Mouse (Mus musculus): ENCODE measurements around the gene Slc2a8. TPM values are rescaled to one million over a fixed set of nuclear protein-coding genes. Genes with fewer than 3 reads are reported as not detected.

The Slc2a8 gene
- total and polyA plus RNA-seq, 3 experiments, result 7.4 to 16.0 TPM; not detected in 1

DNA sequence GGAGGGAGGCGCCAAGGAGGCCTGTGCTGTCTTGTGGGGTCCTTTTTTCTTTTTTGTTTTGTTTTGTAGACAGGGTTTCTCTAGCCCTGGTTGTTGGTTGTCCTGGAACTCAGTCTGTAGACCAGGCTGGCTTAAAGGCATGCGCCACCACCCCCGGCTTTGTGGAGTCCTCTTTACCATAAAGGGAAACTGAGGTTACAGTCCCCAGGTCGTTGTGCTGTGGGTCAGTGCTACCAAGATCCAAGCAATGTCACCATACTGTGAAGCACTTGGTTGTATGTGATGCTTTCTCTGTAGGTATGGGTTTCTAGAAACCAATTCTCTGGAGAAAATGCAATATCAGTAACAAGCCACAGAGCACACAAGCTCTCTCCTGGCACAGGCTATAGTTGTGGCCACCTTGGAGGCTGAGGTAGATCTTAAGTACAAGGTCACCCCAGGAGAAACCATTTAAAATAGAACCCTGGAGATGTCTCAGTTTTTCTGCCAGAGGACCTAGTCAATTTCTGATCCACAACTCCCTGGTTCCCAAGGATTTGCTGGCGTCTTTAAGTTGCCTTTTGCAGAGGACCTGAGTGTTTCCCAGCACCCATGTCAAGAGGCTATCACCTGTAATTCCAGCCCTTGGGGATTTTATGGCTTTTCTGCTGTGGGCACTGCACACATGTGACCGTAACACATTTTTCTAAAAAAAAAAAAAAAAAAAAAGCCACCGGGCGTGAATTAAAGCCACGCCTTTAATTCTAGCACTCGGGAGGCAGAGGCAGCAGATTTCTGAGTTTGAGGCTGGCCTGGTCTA lies 17.0 kb downstream of the Slc2a8 start (continued):
- TF ChIP-seq UBTF (IDR thresholded peaks at IDR 0.05; ENCODE audit: borderline replicate concordance, insufficient read depth, low read depth, low read length) (no peak), POLR2AphosphoS5 (IDR thresholded peaks at IDR 0.05; ENCODE audit: borderline replicate concordance, low read depth, low read length) (no peak), NRF1 (IDR thresholded peaks at IDR 0.05; ENCODE audit: insufficient read depth, low read depth, low read length, poor library complexity, severe bottlenecking) (no peak), USF2 (IDR thresholded peaks at IDR 0.05; ENCODE audit: borderline replicate concordance in 1 of 2, insufficient read depth in 1 of 2, low read depth in 1 of 2, low read length in 2 of 2) (no peak), RCOR1 (IDR thresholded peaks at IDR 0.05; ENCODE audit: low read depth, low read length) (no peak), GABPA (IDR thresholded peaks at IDR 0.05; ENCODE audit: low read depth, low read length) (no peak), MXI1 (IDR thresholded peaks at IDR 0.05; ENCODE audit: low read depth, low read length) (0 out of 2 replicates have a peak, but pooled peaks have one; percentile 44), ZC3H11A (IDR thresholded peaks at IDR 0.05; ENCODE audit: low read depth, low read length) (no peak), ETS1 (IDR thresholded peaks at IDR 0.05; ENCODE audit: low read depth, low read length) (no peak), SMC3 (IDR thresholded peaks at IDR 0.05; ENCODE audit: low read depth, low read length) (no peak; the same call in none of the 2 replicates), ZKSCAN1 (IDR thresholded peaks at IDR 0.05; ENCODE audit: low read depth, low read length) (no peak), MAZ (IDR thresholded peaks at IDR 0.05; ENCODE audit: low read depth, low read length) (no peak), POLR2AphosphoS2 (IDR thresholded peaks at IDR 0.05; ENCODE audit: low read length) (peak; percentile 95), ELF1 (IDR thresholded peaks at IDR 0.05; ENCODE audit: low read depth, low read length) (no peak), E2F4 (IDR thresholded peaks at IDR 0.05; ENCODE audit: borderline replicate concordance, low read depth, low read length) (no peak), ZNF384 (IDR thresholded peaks at IDR 0.05; ENCODE audit: low read depth, low read length) (peak; percentile 95), TBP (IDR thresholded peaks at IDR 0.05; ENCODE audit: low read depth, low read length) (no peak), SIN3A (IDR thresholded peaks at IDR 0.05; ENCODE audit: low read length) (0 out of 2 replicates have a peak, but pooled peaks have one; percentile 12), BHLHE40 (IDR thresholded peaks at IDR 0.05; ENCODE audit: borderline replicate concordance, low read depth, low read length) (no peak), CHD1 (IDR thresholded peaks at IDR 0.05; ENCODE audit: low read depth, low read length) (no peak; the same call in 1 of the 2 replicates), HCFC1 (IDR thresholded peaks at IDR 0.05; ENCODE audit: low read depth, low read length) (peak; percentile 42), MAX (IDR thresholded peaks at IDR 0.05; ENCODE audit: low read length) (no peak)

DNA sequence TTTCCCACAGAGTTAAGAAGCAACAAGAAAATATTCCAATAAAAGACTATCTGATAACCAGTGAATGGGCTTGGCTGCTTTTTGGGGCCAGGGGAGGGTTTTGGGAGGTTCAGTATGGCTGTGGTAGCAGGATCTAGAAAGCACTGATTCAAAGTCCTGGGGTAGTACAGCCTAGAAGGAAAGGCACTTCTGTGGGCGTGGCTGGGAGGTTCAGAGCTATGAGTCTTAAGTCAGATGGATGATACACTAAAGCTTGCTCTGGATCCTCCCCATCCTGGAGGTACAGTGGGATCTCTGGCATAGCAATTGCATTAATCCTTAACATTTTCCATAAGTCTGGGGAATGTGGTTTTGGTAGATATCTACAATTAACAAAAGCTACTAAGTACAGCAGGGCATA lies 17.9 kb downstream of the Slc2a8 start:
- peak; percentile 72 for DNase-seq (ENCODE audit: low read depth, low spot score)
- peak overlapping the region; percentile 91 for H3K9ac ChIP-seq (ENCODE audit: control insufficient read depth, low read depth, low read length, poor library complexity, severe bottlenecking)
- H3K36me3 ChIP-seq (ENCODE audit: control insufficient read depth in 1 of 2, insufficient read depth in 2 of 2, low read length in 2 of 2), result peaks cover 6 to 12% of the 10 kb centered on the region in 2 experiments
- no peak for TF ChIP-seq MEF2A (IDR thresholded peaks at IDR 0.05; ENCODE audit: extremely low read depth, insufficient replicate concordance, low read depth, low read length, poor library complexity, severe bottlenecking)
- peak; percentile 31; the same call in 1 of the 2 replicates for TF ChIP-seq CHD1 (IDR thresholded peaks at IDR 0.05; ENCODE audit: low read depth, low read length)
- TF ChIP-seq MYB (IDR thresholded peaks at IDR 0.05; ENCODE audit: low read depth, low read length), result 0 out of 2 replicates have a peak, but pooled peaks have one; percentile 1
- TF ChIP-seq TAL1 (IDR thresholded peaks at IDR 0.05; ENCODE audit: low read length), result no peak
- peak; percentile 4; the same call in 1 of the 2 replicates for TF ChIP-seq ZMIZ1 (IDR thresholded peaks at IDR 0.05; ENCODE audit: low read depth, low read length)
- peak; percentile 7 for TF ChIP-seq NELFE (IDR thresholded peaks at IDR 0.05; ENCODE audit: low read depth, low read length)
- TF ChIP-seq SMC3 (IDR thresholded peaks at IDR 0.05; ENCODE audit: low read depth, low read length), result peak; percentile 5; the same call in 1 of the 2 replicates
- no peak for TF ChIP-seq ELF1 (IDR thresholded peaks at IDR 0.05; ENCODE audit: low read depth, low read length)
- peaks cover 50% of the 10 kb centered on the region for H3K79me2 ChIP-seq (ENCODE audit: control insufficient read depth, insufficient read depth, low read length, poor library complexity)
- no peaks in the 10 kb centered on the region for H3K27me3 ChIP-seq (ENCODE audit: control insufficient read depth in 1 of 2, insufficient read depth in 2 of 2, low read length in 2 of 2)
- H3K27ac ChIP-seq (ENCODE audit: control insufficient read depth, low read depth, low read length), result peak overlapping the region; percentile 95
- H3K4me3 ChIP-seq (ENCODE audit: control insufficient read depth in 1 of 2, insufficient read depth in 1 of 2, low read depth in 2 of 2, low read length in 2 of 2), result peak overlapping the region; percentile 51 to 84
- H3K4me1 ChIP-seq (ENCODE audit: control insufficient read depth in 1 of 2, insufficient read depth in 2 of 2, low read length in 2 of 2), result peaks cover 0 to 13% of the 10 kb centered on the region in 2 experiments; a peak in 3 of 4 replicates
- H3K9me3 ChIP-seq (replicated peaks; ENCODE audit: insufficient read depth, low read length), result no peaks in the 10 kb centered on the region
